Mouse (Mus musculus): ENCODE data around the gene Bcl2l11.

Bcl2l11 gene

DNA sequence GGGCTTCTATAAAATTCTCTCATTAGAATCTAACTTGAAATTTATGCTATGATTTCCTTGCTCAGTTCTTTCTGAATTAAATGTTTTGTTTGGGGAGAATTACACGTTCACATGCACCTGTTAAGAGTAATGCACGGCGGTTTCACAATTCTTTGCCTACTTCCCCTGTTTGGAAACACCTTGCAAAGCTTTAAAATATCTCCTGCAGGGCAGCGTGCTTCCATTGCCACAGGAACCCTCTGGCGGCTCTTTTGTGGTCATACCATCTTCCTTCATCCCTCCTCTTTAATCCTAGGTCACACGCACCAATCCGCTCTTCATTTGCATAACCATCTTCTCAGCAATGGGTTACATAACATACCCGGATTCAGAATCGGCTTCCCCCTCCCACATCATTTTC lies 14.3 kb upstream of the Bcl2l11 start:
- DNase-seq (ENCODE audit: low read depth) = no peak

DNA sequence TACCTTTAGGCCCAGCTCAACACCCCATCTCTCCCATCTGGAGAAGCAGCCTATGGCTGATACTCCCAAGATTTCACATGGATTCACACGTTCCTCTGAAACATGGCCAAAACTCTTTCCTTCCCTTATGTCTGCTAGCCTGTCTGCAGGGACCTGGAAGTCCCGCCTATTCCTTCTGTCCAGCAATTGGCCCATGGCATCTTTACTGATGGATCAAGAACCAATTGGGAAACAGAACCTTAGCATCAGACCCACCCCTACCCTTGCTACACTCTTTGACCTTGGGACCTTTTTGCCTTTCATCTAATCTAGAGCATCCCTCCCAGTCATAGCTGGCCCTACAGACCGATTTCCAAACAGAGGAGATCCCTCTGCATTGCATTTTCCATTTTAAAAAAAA lies 11.2 kb upstream of the Bcl2l11 start:
- DNase-seq (ENCODE audit: low read depth) = no peak

DNA sequence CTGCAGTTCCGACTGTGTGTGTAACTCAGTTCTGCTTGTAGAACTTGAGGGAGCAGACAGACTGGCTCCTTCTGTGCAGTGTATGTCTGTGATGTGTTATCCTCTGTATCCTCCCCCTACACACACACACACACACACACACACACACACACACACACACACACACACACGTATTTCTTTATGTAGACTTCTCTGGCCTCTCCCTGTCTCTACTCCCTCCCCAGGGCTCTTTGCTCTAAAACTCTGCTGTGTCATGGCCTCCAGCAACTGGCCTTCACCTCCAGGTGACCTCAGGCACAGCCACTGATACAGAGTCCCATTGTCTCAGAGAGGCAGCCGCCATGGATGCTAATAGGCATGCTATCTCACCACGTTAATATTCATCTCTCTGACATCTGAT lies 10.3 kb upstream of the Bcl2l11 start:
- no peak for DNase-seq (ENCODE audit: low read depth)

DNA sequence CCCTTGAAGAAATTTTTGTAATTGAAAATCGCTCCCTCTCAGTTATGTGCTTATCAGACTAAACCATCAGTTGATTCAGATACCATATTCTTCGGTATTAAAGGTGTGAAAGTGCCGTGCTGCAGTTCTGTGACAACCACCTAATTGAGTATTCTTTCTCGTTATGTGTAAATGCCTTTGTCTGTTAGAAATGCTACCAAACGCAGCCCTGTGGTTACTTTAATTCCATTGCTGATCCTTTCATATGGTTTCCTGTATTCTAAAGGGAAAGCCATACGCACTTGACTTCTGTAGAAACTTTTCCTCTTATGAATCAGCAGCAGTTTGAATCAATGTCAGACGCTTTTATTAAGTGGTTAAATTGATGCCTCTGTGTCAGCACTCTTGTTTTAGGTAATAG lies 8.2 kb upstream of the Bcl2l11 start:
- DNase-seq (ENCODE audit: low read depth) = no peak

DNA sequence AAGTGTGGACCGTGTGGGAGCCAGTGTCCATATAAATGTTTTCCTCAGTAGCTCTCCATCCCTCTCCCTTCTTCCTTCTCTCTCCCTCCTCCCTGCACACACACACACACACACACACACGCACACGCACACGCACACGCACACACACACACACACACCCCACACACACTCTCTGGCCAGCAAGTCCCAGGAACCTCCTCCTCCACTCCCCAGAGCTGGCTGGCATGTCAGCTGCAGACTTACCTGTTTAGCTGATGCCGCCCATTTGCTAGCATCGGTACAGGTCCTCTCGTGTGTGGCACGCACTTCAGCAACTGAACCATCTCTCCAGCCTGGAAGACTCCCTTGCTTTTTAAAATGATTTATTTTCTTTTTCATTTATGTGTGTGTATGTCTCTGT lies 6.9 kb upstream of the Bcl2l11 start:
- DNase-seq (ENCODE audit: low read depth) = no peak

DNA sequence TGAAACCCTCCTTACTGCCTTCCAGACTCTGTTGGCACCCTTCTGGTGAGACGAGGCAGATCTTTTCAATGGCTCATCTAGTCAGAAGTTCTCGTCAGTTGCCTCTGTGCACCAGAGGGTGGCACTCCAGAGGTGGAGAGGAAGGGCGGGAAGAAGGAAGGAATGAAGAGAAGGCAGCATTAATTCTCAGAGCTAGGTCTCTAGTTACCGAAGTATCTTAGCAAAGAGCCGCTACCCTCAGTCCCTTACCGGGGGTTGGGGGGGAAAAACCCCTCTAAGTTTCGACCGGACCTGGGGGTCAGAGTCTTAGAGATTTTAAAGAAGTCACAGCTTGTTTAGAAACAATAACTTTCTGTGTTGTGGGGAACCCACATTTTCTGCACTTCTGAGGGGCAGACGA lies 3.3 kb upstream of the Bcl2l11 start:
- no peak for DNase-seq (ENCODE audit: low read depth)

DNA sequence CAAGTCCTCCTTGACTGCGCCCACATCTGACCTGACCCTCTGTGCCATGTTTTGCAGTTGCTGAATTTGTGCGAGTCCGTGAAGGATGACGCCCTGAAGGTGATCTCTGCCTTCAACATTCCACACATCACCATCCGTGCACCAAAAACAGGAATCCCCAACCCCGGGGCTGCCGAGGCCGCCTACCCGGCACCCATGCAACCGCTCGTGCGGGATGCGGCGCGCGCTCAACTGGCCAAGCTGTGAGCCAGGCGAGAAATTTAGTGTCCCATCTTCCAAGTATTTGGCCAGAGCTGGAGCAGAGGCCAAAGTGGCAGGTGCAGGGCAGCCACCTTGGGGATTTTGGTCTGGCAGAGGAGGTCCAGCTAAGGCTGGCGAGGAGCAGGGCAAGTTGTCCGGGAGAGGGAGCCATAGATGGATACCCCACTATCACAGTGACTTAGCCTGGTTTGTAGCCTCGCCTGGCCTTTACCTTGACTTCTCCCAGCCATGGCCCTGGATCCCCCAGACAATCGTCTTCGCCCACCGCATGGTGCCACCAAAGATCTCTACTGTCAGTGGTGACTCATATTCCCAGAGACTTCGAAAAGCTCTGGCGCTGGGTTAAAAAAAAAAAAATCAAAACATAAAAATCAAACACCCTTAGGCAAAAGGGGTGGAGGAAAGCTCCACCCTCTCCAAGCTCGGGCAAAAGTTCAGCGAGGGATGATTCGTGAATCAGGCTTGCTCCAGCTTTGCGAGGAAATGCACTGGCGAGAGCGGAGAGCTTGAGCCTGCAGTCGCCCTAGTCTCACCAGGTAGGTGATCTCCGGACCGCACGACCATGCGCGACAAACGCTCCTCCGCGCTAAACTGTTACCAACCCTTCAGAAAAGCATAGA lies 2.7 kb upstream of the Bcl2l11 start:
- no peak for DNase-seq (ENCODE audit: low read depth)

DNA sequence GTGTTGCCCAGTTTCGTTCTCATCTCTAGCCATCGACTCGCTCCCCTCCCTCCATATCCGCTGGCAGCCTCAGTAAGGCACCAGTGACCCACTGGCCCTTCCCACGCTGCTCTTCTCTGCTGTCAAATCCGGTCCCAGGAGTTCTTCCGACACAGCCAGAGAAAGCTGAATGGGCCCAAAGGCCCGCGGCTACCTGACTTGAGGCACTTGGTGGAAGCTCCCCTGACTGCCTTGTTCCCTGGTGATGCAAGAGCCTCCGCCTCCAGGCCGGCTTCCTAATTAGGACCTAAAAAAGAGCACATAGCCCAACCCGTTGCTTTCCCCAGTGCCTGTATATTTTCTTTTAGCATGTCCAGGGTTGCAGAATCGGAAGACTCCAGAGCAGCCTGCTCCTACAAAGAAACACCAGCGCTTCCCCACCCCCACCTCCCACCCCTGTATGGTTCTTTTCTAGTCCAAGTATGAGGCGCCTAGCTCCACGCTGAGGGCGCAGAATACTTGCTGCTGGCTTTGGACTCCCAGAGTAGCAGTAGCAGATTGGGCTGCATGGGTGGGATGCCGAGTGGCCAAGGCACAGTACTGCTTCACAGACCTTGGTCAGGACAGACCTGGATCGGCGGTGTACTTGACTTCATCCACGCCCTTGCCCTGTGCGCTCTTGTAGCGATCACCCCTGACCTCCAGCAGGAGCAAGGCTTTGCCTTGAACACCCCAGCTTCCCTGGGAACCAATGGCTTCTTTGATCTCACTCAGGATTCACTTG lies 1.7 kb upstream of the Bcl2l11 start:
- DNase-seq (ENCODE audit: low read depth) = no peak

DNA sequence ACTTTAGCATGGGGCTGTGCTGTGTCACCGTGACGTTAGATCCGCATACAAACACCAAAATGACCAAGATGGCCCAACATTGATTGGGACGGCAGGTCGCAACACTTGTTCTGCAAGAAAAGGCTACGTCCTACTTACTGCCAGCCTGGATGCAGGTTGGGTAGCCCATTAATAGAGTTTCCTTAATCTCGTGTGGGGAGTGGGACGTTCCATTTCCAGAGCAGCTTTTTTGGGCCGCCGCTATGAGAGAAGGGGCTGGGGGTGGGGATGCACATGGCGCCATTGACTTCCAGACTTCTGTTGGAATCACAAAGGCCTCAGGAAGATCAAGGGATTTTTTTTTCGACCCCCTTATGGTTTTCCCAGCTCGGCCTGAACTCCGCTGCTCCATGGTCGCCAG lies 1.1 kb upstream of the Bcl2l11 start:
- DNase-seq (ENCODE audit: low read depth) = no peak

DNA sequence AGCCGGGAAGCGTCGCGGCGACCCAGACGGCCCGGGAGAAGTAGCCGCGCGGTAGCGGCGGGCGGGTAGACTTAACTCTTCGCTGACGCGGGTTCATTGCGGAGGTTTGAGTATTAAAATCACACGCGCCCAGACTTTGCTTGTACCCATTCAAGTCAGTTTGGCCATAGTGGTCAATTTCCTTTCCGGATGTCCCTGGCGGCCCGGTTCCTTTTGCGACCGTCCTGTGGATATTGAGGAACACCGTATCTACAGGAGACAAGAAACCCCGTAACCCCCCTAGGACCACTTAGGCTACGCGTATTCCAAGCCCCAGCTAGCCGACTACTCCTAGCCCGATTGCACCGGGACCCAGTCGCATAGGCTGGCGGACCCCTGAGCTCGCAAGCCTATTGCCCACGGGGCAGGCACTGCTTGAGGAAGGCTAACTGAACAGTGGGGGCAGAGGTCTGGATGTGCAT lies 783 bp downstream of the Bcl2l11 start:
- no peak for DNase-seq (ENCODE audit: low read depth)

DNA sequence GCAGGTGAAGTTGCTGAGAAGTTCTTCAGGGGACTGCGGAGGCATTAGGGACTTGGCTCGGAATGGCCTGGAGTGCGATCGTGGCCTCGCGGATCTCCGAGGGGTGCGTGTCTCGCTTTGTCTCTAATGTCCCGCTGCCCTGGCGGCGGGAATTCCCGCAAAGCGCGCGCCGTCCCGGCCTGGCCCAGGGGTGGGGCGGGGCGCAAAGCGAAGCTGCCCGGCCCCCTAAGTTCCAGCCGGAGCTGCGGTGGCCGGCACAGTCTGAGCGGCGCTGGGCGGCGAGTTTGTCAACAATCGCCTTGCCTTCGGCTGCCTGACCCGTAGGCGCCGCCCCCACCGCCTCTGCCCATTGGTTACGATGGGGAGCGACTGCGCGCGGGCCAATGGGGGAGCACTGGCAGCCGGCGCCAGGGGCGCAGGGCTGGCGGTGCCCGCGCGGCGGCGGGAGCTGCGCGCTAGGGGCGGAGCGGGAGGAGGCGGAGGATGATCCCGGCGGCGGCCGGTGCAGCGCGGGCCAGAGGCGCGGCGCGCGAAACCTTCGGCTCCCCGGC lies 1.4 kb downstream of the Bcl2l11 start:
- DNase-seq (ENCODE audit: low read depth) = peak; percentile 81

DNA sequence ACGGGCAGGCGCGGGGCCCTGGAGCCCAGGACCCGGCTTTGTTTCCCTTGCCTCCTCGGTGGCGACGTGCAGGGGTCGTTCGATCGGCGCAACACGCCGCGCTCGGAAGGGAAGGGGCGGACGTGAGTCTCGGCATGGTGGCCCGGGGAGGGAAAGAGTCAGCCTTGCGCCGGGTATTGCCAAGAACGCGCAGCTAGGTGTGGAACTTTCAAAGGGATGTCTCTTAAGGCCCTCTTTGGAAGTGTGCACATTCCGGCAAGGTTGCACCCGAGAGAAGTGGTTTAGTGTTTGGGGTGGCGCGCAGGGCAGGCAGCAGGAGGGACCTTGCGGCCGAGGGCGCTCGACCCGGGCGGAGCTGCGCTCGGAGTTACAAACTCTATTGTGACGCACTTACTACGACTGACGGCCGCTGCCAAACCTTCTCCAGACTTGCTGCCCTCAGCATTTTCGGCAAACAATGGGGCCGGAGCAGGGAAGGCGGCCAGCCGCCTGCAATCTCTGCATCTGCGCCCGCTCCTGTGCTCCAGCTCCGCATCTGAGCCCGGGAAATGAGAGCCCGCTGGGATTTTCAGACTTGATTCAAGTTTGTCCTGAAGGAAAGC lies 2.0 kb downstream of the Bcl2l11 start:
- DNase-seq (ENCODE audit: low read depth) = no peak

DNA sequence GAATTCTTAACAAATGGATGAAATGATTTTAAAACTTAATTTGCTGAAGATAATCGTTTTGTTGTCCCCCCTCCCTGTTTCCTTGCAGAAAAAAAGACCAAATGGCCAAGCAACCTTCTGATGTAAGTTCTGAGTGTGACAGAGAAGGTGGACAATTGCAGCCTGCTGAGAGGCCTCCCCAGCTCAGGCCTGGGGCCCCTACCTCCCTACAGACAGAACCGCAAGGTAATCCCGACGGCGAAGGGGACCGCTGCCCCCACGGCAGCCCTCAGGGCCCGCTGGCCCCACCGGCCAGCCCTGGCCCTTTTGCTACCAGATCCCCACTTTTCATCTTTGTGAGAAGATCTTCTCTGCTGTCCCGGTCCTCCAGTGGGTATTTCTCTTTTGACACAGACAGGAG lies 2.7 kb downstream of the Bcl2l11 start:
- no peak for DNase-seq (ENCODE audit: low read depth)

DNA sequence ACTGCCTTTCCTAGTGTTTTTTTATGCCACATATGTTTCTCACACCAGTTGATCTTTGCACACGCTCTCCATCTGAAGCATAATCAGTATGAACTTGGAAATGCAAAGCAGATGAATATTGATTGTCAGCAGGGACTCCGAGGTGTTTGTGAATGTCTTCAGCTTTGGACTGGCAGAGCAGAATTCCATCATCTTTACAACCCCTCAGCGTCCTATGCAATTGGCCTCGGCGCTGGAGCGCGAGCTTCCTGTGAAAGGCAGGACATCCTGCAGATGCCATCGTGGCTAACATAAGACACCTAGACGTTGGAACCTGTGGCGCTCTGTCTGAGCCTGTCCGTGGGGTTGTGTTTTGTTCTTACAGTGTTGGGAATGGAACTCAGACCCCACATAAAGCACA lies 5.7 kb downstream of the Bcl2l11 start:
- no peak for DNase-seq (ENCODE audit: low read depth)

DNA sequence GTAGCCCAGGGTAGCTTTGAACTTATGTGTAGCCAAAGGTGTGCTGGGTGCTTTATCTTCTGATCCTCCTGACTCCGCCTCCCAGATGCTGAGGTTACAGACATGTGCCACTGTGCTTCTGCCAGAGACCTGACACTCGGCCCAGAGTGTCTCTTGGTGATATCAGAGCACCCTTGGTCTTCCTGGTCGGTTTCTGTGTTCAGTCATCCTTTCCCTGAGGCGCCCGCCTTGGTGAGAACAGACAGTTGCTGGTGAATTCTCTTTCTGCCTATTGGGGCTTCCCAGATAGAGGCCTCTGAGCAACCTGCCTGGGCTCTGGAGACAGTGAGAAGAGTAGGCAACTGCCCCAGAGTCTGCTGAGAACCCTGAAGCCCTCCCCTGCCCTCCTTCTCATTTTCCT lies 6.8 kb downstream of the Bcl2l11 start:
- DNase-seq (ENCODE audit: low read depth) = no peak

DNA sequence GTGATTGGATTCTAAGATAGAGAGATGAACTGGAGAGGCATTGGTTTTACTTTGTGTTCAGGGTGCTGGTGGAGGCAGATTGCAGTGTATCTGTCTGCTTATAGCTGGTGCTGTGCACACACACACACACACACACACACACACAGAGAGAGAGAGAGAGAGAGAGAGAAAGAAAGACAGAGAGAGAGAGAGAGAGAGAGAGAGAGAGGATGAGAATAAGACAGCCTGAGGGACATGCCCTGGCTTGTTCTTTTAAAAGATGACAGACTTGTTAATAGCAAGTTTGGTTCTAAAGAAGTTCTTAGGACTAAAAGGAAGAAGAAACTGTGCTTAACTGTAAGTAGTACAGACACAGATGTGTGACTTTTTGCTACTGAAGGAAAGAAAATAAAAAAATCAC lies 8.0 kb downstream of the Bcl2l11 start:
- DNase-seq (ENCODE audit: low read depth) = no peak

DNA sequence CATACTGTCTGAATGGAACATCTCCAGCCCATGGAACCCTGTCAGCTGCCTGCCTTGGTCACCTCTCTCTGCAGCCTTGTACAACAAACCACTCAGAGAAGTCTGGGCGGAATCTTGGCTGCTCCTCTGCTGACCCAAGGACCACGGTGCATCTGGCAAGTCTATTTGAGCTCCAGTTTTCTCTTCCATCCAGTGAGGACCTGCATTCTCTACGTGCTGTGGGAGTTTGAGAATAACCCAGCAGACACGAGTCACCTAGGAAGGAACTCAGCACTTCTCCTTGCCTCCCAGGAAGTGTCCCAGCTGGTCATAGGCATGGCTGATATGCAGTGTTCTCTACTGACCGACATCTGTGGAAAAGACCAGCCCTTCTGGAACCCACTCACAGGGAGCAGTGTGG lies 8.6 kb downstream of the Bcl2l11 start:
- DNase-seq (ENCODE audit: low read depth) = no peak

DNA sequence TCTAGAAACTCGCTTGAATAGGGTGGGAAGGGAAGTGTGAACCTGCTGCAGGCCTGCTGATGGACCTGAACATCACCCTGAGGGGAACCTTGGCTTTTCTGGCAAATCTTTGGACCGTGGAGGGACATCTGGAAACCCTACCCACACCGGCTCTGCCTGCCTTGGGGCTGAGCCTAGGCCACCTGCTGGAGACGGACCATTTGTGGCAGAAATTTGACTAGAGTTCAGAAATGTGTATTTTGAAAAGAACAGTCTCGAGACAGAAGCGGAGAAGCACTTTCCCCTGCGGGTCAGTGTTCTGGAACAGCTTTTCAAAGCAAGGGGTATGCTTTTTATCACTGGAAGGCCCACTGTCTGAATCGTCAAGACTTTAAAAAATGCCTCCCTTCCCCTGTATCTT lies 9.1 kb downstream of the Bcl2l11 start:
- DNase-seq (ENCODE audit: low read depth) = no peak

DNA sequence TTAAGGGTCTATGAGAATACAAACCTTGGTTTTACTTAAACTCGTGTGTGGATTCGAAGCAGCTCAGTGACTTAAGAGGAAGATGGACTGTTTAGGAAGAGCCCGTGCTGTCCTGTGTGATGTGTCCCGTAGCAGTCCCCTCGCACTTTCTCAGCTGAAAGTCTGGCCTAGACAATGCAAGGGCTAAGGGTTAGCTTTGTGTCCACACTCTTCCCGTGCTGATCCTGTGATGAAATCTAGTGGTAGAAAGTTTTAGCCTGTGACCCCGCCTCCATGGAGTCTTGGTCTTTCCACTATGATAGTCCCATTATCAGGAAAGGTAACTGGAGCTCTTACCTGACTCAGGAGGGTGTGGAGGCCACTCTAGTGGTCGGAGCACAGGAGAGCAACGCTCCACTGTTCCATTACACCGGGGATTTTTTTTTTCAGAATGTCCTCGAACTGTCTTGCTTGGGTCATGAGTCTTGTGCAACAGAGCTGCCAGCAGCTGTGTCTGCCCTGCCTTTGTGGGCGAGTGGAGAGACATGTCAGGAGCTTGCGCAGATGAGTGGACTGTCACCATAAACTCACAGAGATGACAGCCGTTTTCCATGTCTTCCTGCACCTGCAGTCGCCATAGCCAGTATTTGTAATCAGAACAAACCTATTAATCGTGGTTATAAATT lies 11.1 kb downstream of the Bcl2l11 start:
- DNase-seq (ENCODE audit: low read depth) = no peak

DNA sequence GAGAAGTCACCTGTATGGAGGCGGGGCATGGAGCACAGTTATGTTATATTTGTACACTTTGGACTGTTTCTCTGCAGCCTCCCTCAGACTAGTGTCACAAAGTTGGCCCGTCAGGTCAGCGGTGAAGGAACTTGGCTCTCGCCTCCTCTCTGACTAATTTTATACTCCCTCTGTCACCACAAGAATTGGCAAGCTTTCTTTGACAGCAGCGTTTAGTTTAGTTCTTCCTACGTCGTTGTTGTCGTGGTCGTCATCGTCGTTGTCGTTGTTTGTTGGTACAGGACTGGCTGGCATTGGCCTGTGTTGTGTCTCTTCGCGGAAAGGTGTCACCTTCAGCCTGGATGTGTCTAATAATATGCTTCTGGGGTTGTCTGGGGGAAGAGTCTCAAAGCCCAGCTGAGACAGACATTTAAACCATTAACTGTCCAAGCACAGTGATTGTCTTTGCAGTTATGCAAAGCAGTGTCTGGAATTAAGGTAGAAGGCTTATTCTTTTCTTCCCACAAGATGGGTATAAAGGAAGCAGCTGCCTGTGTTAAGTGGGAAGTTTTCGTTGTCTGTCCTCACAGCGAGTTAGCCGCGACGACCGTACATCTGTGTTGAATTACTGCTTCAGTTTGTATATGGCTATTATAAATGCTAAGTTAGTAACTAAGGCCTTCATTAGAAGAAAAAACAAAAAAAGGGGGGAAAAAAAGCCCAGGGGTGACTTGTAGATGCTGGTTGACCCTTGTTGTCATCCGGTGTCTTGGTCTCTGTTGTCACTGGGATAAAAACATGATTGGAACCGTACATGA lies 11.8 kb downstream of the Bcl2l11 start:
- DNase-seq (ENCODE audit: low read depth) = no peak

DNA sequence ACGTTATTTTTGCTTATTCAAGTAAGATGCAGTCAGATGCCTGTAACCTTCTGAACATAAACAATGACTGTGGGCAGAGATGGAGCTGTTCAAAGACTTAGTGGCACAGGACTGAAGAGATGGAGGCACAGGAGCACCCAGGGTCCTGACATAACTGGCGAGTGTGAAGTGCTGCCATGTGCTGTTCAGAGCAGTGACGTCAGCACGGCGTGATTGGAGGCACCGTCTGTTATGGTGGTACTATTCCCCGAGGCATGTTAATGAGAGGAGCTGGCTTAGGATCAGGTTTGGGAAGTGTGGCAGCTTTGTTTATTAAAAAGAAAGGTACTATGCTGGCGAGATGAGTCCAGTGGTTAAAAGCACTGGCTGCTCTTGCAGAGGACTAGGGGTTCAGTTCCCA lies 13.1 kb downstream of the Bcl2l11 start:
- no peak for DNase-seq (ENCODE audit: low read depth)
